Mouse (Mus musculus) olfactory bulb, adult 2 months (tissue): ENCODE data around the gene Tmem106a.

Experiments
- CTCF ChIP-seq: fragments of 200-500 bp; IDR thresholded peaks from 2 replicates; pipeline ENCODE4 v1.5.1; 2012; ENCODE audit warnings: low read depth, mild to moderate bottlenecking, low read length, moderate library complexity; ENCODE audit not compliant: insufficient read depth
- POLR2A ChIP-seq: fragments of 200-500 bp; IDR thresholded peaks from 2 replicates; pipeline ENCODE4 v1.6.1; 2012; ENCODE audit warnings: mild to moderate bottlenecking, low read depth, low read length, moderate library complexity; ENCODE audit not compliant: insufficient read depth

DNA sequence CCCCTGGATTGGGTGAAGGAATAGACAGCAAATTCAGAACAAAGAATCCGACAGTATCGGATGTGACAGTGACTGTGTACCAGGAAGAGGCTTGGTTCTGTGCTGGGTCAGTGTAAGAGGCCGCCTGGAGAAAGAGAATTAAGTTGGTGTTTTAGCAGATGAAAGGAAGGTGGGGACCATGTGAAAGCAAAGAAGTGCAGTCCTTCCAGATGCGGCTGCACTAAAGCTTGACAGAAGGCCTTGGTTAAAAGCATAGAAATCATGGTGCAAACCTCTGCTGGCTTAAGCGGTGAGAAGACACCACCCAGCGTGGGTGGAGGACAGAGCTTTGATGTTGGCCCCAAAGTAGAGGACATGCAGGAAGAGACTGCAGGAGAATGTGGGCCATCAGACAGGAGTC is 31.6 kb downstream of the Tmem106a start:
- no peak for TF ChIP-seq POLR2A
- no peak for TF ChIP-seq CTCF
